Mouse (Mus musculus): ENCODE measurements around the gene Timm8a2.
"Not testable (repeated sequence)": the region's sequence is repeated elsewhere in the genome, so short reads cannot be mapped to it uniquely, and the experiment has no call there.

Gene Timm8a2

GRCm38 (mm10) chr14:122061376-122061775 lies 26.9 kb downstream of the Timm8a2 start:
- no peak for DNase-seq (ENCODE audit: low spot score)

- DNase-seq (ENCODE audit: low spot score) = peak; percentile 66
These were observed 28.1 kb downstream of the Timm8a2 start for GRCm38 (mm10) chr14:122062411-122063090.

GRCm38 (mm10) chr14:122063599-122063998 lies 29.1 kb downstream of the Timm8a2 start:
- DNase-seq (ENCODE audit: low spot score) = peak; percentile 75

GRCm38 (mm10) chr14:122064519-122064918 lies 30.0 kb downstream of the Timm8a2 start:
- DNase-seq (ENCODE audit: low spot score) = peak; percentile 74

- DNase-seq (ENCODE audit: low spot score) = peak; percentile 82
These were observed 31.8 kb downstream of the Timm8a2 start for GRCm38 (mm10) chr14:122066243-122066642.

- DNase-seq (ENCODE audit: low spot score) = not testable (repeated sequence)
These were observed 33.6 kb downstream of the Timm8a2 start for GRCm38 (mm10) chr14:122068036-122068435.

- no peak for DNase-seq (ENCODE audit: low spot score)
These were observed 34.6 kb downstream of the Timm8a2 start for GRCm38 (mm10) chr14:122068801-122069695.

- peak; percentile 53 for DNase-seq (ENCODE audit: low spot score)
These were observed 35.5 kb downstream of the Timm8a2 start for GRCm38 (mm10) chr14:122069948-122070347.

- DNase-seq (ENCODE audit: low spot score) = peak; percentile 59
These were observed 38.9 kb downstream of the Timm8a2 start for GRCm38 (mm10) chr14:122073422-122073821.

- no peak for DNase-seq (ENCODE audit: low spot score)
These were observed 39.9 kb downstream of the Timm8a2 start for GRCm38 (mm10) chr14:122074360-122074759.

GRCm38 (mm10) chr14:122075485-122076200 lies 41.2 kb downstream of the Timm8a2 start:
- DNase-seq (ENCODE audit: low spot score) = peak; percentile 69

GRCm38 (mm10) chr14:122077017-122077416 lies 42.5 kb downstream of the Timm8a2 start:
- no peak for DNase-seq (ENCODE audit: low spot score)

- peak; percentile 76 for DNase-seq (ENCODE audit: low spot score)
These were observed 45.0 kb downstream of the Timm8a2 start for GRCm38 (mm10) chr14:122079428-122079827.

- DNase-seq (ENCODE audit: low spot score) = no peak
These were observed 45.4 kb downstream of the Timm8a2 start for GRCm38 (mm10) chr14:122079921-122080320.

- no peak for DNase-seq (ENCODE audit: low spot score)
These were observed 46.8 kb downstream of the Timm8a2 start for GRCm38 (mm10) chr14:122081308-122081707.

GRCm38 (mm10) chr14:122083499-122083898 lies 49.0 kb downstream of the Timm8a2 start:
- DNase-seq (ENCODE audit: low spot score) = no peak

- no peak for DNase-seq (ENCODE audit: low spot score)
These were observed 53.5 kb downstream of the Timm8a2 start for GRCm38 (mm10) chr14:122087956-122088355.

Data from T-cell, adult 2 months (primary cell).